Mouse (Mus musculus) lung, postnatal 0 days (tissue): ENCODE data around the gene Pard3b.

Experiments used
- CTCF ChIP-seq: IDR thresholded peaks from 2 replicates; pipeline ENCODE4 v1.5.1; 2016; ENCODE audit warnings: antibody characterized with exemption, mild to moderate bottlenecking
- EP300 ChIP-seq: IDR thresholded peaks from 2 replicates; pipeline ENCODE4 v1.6.1; 2016; ENCODE audit warnings: antibody characterized with exemption, mild to moderate bottlenecking, control low read depth

GRCm38 (mm10) chr1:61933574-61933973 is 294.9 kb downstream of the Pard3b start:
- no peak for TF ChIP-seq CTCF
- TF ChIP-seq EP300: no peak
